Mouse (Mus musculus) neutrophil, adult 5-6 weeks (primary cell): ENCODE data around the gene Ces1e. TPM values are rescaled to one million over a fixed set of nuclear protein-coding genes. Genes with fewer than 3 reads are reported as not detected.

Experiments used
- ATAC-seq: fragments of 151-379, 151-347 bp; 2 replicates; pipeline ENCODE4 v1.8.0; 2017; ENCODE audit warnings: mild to moderate bottlenecking, moderate TSS enrichment; ENCODE audit not compliant: insufficient number of reproducible peaks, poor library complexity, low FRiP score, severe bottlenecking; ENCODE audit errors: extremely low read depth
- total RNA-seq: library from RNA; stranded (forward); fragments of 200-1000 nt; gene quantifications from 2 replicates; pipeline ENCODE4 v1.2.3, GENCODE M21; 2017

Gene Ces1e
- total RNA-seq, 1 experiment from 2014 or later = not detected

DNA sequence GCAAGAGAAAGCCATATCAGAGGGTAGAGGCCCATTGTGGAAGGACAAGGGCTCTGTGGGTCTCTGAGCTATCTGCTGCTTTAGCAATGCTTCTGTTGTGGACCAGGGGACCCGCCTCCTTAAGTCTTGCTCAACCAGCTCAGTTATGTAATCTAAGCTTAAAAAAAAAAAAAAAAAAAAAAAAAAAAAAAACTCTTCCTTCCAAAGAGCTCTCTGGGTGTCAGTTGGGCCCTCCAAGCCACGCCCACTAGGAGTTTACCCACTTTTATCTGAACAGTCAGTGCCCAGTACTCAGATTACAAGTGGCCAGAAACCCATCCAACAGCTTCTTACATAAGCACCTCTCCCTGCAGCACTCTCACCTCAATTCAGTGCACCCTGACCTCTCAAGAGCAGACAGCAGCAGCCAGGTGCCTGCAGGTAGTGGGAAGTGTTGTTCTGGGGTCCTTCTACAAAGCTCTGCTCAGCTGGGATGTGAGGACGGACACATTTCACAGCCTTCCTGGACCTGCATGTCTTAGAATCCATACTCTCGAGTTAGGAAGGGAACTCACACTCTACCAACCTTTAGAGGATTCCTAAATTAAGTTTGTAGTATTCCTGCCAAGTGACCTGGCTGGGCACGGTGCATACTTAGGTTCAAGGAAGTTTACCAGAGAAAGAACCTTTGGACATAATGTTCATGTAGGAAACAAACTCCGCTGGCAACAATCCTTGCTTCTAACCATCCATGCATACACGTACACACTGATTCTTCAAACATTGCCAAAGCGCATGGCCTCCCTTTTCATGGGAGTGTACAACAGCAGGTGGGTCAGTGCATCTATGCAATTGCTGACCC, 31.5 kb downstream of the Ces1e start, which contains the start of gene Ces1d:
Gene Ces1d, minus strand, starts transcription at position 154 of the 841 bp plus-strand sequence.
- no peak for ATAC-seq

DNA sequence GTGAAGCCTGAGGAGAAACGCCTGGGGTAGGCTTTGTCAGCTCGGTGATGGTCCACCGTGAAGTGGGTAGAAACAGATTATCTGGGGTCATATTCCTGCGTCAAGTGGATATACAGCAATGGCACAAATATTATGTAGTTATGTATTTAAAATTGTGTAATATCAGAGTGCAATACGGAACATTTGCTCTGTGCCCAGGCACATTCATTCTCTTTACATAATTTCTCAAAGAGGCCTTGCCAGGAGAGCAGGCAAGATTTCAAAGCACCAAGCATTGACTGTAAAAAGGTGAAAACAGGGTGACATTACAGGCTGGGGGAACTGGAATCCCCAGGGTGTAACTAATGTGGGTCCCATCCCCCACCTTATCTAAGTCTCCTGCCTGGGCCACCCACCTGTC, 33.0 kb downstream of the Ces1e start:
- no peak for ATAC-seq

DNA sequence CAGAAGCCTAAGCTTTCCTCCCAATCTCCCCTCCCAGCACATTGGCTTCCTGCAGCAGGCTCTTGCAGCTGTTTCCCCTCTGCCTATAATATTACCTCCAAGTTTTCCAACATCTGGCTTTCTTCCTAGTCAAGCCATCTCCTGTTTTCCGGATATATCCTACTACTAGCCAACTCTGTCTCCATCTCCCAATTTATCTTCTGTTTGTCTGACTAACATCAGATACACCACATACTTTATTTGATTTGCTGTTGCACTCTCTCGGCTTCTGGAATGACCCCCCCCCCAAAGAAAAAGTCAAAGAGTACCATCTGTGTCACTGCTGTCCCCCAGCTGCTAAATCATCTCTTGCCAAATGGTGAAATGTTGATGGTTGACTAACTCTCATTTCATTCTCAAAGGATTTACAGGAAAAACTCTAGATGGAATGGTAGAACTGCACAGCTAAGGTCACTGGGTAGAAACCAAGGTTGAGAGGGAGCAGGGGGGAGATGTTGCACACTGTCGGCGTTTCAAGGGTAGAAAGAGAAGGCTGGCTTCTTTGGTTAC, 48.8 kb downstream of the Ces1e start:
- no peak for ATAC-seq

DNA sequence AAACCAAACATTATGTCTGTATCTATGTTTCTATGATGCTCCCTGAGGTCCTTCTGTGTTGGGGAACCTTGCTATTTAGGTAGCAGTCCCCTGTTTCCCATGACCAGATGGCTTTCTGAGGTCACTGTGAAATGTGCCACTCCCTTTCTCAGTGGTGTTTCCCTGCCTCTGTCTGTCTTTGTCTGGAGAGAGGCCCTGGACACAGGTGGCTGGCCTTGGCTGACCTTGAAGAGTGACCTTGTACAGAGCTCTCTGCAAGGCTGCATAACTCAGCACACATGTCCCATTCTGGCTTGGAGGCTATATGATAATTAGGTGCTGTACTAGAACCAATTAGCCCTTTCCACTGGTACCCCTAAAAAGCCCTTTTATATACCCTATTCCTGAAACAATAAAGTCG, 52.8 kb downstream of the Ces1e start:
- ATAC-seq = no peak

DNA sequence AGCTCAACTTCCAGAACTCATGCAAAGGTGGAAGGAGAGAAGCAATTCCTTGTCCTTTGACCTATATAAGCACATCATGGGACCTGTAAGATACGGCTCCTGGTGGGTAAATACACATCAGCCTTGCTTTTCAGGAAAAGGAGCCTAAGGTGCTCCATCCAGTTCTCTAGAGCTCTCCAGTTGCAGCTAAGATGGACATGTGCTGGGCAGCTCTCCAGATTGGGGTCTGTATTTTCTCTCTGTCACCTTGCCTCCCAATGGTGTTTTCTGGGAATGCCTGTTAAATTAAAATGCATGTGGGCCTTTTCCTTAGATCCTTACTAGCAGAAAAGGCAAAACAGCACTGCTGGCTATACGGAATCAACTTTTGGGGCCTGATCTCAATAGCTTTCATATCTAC, 54.9 kb downstream of the Ces1e start:
- ATAC-seq = no peak

DNA sequence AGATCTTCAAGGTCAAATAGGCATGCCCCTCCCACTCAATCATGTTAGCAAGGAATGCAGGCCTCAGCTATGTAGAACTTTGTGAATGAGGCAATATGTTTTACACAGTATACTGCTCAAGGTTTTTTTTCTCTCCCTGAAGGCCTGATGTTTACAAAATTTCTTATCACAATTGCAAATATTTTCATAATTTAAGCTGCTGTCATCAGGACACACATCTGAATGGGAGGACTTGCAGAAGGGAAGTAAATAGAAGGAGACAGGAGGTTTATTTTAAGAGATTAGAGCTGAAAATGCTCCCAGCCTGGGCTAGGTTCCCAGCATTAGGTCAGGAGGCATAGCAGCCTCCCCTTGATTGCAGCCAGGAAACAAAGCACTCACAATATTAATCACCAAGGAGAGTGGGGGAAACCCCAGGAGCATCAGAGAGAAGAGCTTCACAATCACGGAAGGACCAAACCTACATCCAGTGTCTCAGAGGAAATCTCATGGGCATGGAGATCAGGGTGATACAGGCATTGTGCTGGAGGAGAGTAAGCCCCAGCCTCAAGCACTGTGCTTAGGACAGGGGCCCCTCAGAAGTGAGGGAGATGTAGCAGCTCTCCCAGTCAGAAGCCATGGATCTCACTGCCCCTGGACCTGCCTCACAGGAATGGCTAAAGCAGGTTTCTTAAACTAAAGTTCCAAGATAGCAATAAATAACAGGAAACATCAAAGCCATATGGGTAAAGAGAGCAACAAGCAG, 57.4 kb downstream of the Ces1e start:
- no peak for ATAC-seq

DNA sequence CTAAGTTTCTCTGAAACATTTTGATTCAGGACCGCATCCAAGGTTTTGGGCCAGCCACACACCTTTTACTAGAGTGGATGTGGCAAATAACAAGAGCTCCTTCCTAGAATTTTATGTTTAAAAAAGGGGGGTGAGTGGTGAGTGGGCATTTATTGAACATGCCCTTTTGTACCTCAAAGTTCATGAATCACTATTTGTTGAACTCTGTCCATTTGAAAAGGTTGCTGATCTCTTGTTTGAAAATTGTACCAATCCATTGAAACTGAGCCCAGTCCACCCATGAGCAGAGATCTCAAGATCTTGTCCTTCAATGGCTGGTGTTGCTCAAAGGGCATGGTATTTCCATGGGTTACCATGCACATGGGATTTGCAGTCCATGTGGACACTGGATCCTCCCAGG, 66.1 kb downstream of the Ces1e start:
- ATAC-seq = no peak

DNA sequence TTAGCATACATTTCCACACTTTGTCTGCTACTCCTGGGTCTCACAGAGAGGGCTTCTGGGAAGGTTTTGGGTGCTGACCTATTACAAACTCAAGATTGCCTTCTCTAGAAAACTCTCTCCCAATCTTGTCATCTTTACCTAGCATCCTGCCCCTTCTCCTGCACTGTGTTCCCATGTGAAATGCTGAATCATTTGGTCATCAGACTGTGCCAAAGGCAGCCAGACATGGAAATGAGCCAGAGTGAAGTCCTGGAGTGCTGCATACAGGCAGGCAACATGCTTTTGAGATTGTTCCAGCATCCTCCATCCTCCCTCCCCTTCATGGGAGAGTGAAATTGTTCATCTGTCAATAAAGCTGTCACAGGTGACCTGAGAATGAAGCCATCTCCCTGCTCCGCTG, 78.0 kb downstream of the Ces1e start:
- ATAC-seq = no peak

Other genes starting within 250 kb of the Ces1e start
- gene Ces1a, start 181.4 kb downstream of the Ces1e start, total RNA-seq = not detected in 2 replicates
- gene Ces1b, start 149.6 kb downstream of the Ces1e start, total RNA-seq = not detected in 2 replicates
- gene Ces1c, start 98.3 kb downstream of the Ces1e start, total RNA-seq = not detected in 2 replicates
- gene Ces1d, start 31.8 kb downstream of the Ces1e start, total RNA-seq = 2.8 and 5.0 TPM in 2 replicates
- not detected in 2 replicates for gene Ces1f, start 50.1 kb upstream of the Ces1e start, total RNA-seq
- not detected in 2 replicates for gene Ces1g, start 107.7 kb upstream of the Ces1e start, total RNA-seq
- not detected in 2 replicates for gene Ces1h, start 150.1 kb upstream of the Ces1e start, total RNA-seq